Mouse (Mus musculus) embryonic stem cell, embryonic (primary cell): ENCODE measurements at regions not wholly inside any gene's neighbourhood (a gene's known extent, or its start where the extent isn't known, plus 50 kb on each side); places are given as distances from the start of the nearest gene placed in this dataset.

ENCODE experiments used
- CTCF ChIA-PET, 4 experiments: fragments of 300-600 bp in 2 of 4; fragments of 350-600 bp in 2 of 4; sonication (Branson Sonifier 250); formaldehyde crosslinking; loops; one replicate each; lab custom pipeline; 2022; ENCODE audit warnings: inconsistent platforms in 2 of 4; lab: Charles Lee
- POLR2A ChIA-PET, 4 experiments: fragments of 300-600 bp in 2 of 4; fragments of 350-600 bp in 2 of 4; sonication (Branson Sonifier 250); formaldehyde crosslinking; loops; one replicate each; lab custom pipeline; 2022; ENCODE audit warnings: antibody characterized with exemption in 4 of 4, inconsistent platforms in 1 of 4; lab: Charles Lee

- ChIA-PET CTCF (interaction anchor here (0.6 to 0.7 kb wide), 4 partner anchors 15 to 1379 kb away, joined by 3 to 29 read pairs (median 4); no protein-coding TSS in a partner anchor), POLR2A (no interaction called here)
These were observed 143.8 kb downstream of the Psat1 start for GRCm38 (mm10) chr19:15803131-15803889.

GRCm38 (mm10) chr19:15802641-15803040, 144.5 kb downstream of the Psat1 start:
- CTCF ChIA-PET = interaction anchor here (0.6 to 2.0 kb wide), 21 partner anchors 10 to 503 kb away, joined by 3 to 8 read pairs (median 4); partner anchors contain the start of gene Cep78 (in 1 of the 4)

GRCm38 (mm10) chr19:15801811-15802486, 145.2 kb downstream of the Psat1 start:
- CTCF ChIA-PET = interaction anchor here (0.6 to 2.0 kb wide), 45 partner anchors 9 to 1482 kb away, joined by 3 to 10 read pairs (median 4); partner anchors contain the start of gene Cep78 (in 1 of the 4)
- POLR2A ChIA-PET = interaction anchor here in 2 of 4 experiments (0.5 to 1.2 kb wide), 10 partner anchors 9 to 1718 kb away, joined by 3 to 6 read pairs (median 4); no protein-coding TSS in a partner anchor

More at GRCm38 (mm10) chr19:15802641-15803040, 144.5 kb downstream of the Psat1 start:
- POLR2A ChIA-PET = interaction anchor here in 1 of 4 experiments (0.6 to 1.2 kb wide), 2 partner anchors 13 to 1719 kb away, joined by 3 to 4 read pairs; no protein-coding TSS in a partner anchor

DNA sequence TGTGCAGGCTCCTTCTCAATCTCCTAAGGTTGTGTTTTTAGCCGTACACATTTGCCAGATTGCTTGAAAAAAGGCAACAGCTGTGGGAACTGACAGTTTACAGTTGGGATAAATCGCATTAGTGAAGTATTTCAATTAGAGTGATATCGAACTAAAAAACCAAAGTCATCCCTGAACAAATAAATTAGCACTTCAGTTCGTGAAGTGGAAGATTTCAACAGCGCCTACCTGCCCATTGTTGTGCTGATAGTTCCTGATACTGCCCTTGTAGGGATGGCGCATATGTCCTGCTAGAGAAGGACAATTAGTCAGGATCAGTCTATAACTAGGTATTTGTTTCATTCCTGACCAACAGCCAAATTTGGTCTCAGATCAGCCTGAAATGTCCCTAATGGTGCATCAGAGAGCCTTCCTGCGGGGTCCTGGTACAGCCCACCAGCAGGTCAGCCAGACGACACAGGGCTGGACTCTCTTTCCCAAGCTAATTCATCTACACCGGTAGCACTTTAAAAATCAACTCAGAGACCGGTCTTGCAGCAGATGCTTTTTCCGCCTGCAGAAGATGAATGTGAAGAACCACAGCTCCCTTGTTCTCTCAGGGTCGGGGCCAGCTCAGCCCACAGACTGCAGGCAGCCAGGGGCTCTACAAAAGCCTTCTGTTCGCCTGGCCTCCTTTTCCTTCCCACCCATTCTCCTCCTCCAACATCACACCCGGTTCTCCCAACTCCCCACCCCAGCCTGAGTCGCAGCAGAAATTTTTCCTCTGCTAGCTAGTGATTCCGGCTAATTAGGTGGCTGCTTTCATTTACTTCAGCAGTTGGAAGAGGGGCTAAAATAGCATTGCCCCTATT, 146.1 kb downstream of the Psat1 start:
- POLR2A ChIA-PET = interaction anchor here in 1 of 4 experiments (0.6 to 1.2 kb wide), 6 partner anchors 8 to 124 kb away, joined by 3 to 6 read pairs (median 4); no protein-coding TSS in a partner anchor
- CTCF ChIA-PET = interaction anchor here (0.6 to 2.0 kb wide), 39 partner anchors 8 to 1481 kb away, joined by 3 to 10 read pairs (median 3); no protein-coding TSS in a partner anchor

GRCm38 (mm10) chr19:15796466-15796865, 150.7 kb downstream of the Psat1 start:
- ChIA-PET POLR2A (no interaction called here), CTCF (interaction anchor here in 1 of 4 experiments (0.7 kb wide), 1 partner anchor 1102 kb away, joined by 12 read pairs; no protein-coding TSS in a partner anchor)

DNA sequence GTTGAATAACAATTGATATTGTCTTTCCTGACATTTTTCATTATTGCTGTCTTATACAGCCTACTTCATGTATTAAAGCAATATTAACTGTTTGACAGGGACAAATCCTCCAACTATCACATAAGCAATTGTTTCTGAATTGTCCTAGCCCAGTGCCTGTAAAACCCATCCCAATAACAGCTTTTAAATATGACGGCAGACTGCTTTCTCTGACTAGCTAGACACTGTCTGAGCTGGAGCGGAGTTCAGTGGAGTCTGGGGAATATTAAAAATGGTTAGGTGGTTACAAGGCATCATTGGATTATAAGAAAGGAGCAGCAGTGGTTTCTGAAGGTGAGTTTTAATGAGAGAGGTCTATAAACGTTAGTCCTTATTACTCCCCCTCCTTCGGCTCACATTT, 155.2 kb downstream of the Psat1 start:
- POLR2A ChIA-PET = no interaction called here
- CTCF ChIA-PET = interaction anchor here in 2 of 4 experiments (1.3 to 1.8 kb wide), 2 partner anchors 10 kb away, joined by 3 to 8 read pairs; no protein-coding TSS in a partner anchor

- ChIA-PET POLR2A (interaction anchor here in 1 of 4 experiments (0.6 kb wide), 1 partner anchor 296 kb away, joined by 3 read pairs; no protein-coding TSS in a partner anchor), CTCF (interaction anchor here in 2 of 4 experiments (1.3 to 1.8 kb wide), 2 partner anchors 10 to 11 kb away, joined by 3 to 8 read pairs; no protein-coding TSS in a partner anchor)
These were observed 155.7 kb downstream of the Psat1 start for GRCm38 (mm10) chr19:15791264-15791913.

- POLR2A ChIA-PET = interaction anchor here in 1 of 4 experiments (0.6 kb wide), 1 partner anchor 295 kb away, joined by 3 read pairs; no protein-coding TSS in a partner anchor
- CTCF ChIA-PET = interaction anchor here in 1 of 4 experiments (1.3 to 1.9 kb wide), 2 partner anchors 11 kb away, joined by 3 to 5 read pairs; no protein-coding TSS in a partner anchor
These were observed 156.4 kb downstream of the Psat1 start for GRCm38 (mm10) chr19:15790620-15791263.

DNA sequence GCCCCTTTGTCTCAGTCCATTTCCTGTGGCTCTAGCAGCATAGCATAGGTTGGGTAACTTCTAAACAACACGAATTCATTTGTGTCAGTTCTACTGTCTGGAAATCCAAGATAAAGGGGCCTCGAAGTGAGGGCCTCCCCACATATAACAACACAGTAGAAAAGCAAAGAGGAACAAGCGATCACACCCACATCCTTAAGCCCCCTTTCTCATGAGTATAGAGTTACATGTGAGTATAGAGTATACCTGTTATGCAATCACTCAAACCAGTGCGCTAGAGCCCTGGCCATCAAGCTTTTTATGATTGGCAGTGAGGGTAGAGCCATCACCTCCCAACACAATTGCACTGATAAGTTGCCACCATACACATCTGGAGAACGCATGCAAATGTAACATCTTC, 157.4 kb downstream of the Psat1 start:
- ChIA-PET CTCF (interaction anchor here in 2 of 4 experiments (1.2 to 1.9 kb wide), 2 partner anchors 12 kb away, joined by 4 to 5 read pairs; no protein-coding TSS in a partner anchor), POLR2A (interaction anchor here in 1 of 4 experiments (0.5 kb wide), 1 partner anchor 704 kb away, joined by 4 read pairs; no protein-coding TSS in a partner anchor)

GRCm38 (mm10) chr19:15784644-15785043, 162.5 kb downstream of the Psat1 start:
- CTCF ChIA-PET = no interaction called here
- POLR2A ChIA-PET = no interaction called here

- ChIA-PET POLR2A (interaction anchor here in 1 of 4 experiments (1.6 kb wide), 1 partner anchor 16 kb away, joined by 10 read pairs; no protein-coding TSS in a partner anchor), CTCF (no interaction called here)
These were observed 177.5 kb downstream of the Psat1 start for GRCm38 (mm10) chr19:15769651-15770050.

DNA sequence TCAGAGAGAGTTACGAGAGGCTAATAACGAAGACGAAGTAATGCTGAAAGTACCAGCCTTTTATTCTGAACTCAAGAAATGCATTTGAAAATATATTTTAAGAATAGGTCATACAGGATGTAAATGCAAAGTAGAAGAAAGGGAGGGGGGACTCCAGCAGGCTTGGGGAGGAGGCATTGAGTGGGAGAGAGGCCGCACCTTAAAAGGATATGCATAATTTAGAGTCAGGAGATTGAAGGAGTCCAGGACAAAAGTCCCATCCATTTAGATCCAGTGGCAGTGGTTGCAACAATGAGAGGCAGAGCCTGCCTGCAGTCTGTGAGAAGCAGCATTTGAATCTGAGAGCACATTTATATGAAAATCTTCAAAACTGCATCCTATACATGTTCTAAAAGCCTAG, 186.1 kb downstream of the Psat1 start:
- ChIA-PET POLR2A (no interaction called here), CTCF (no interaction called here)

DNA sequence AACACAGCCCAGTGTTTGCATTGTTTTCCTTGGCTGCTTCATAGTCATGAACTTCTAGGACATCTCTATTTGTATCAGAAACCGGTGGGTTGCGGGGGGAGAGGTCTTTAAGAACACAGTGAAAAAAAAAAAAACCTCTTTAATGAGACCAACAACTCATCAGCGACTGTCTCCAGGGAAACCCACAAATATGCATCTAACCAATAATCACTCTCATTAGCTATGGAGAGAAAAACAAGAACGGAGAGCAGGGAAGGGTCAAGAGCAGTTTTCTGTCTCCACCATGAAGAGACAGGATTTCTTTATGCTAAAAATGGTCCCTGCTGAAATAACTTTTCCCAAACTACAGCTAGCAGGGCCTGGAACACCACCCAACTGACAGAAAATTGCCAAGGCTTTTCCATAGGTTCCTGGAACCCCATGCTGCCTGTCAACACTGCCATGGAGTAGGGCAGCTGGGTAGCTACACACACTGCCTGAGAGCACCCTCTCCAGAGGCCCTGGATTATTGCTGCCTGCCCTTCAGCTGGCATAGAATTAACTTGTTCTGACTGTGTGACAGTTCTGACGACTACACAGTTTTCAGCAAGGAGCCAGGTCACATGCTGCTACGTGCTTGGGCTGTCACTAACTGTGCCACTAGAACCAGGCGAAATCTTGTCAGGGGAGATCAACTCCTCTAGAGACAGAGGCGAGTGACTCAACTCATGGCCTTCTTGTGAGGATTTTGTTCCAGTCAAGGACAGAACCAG, 201.9 kb downstream of the Psat1 start:
- CTCF ChIA-PET = no interaction called here
- POLR2A ChIA-PET = no interaction called here

- ChIA-PET POLR2A (no interaction called here), CTCF (no interaction called here)
These were observed 210.9 kb downstream of the Psat1 start for GRCm38 (mm10) chr19:15736200-15736599.

- CTCF ChIA-PET = interaction anchor here in 1 of 4 experiments (0.6 kb wide), 1 partner anchor 180 kb away, joined by 5 read pairs; no protein-coding TSS in a partner anchor
These were observed 220.2 kb downstream of the Psat1 start for GRCm38 (mm10) chr19:15726785-15727406.

More at GRCm38 (mm10) chr19:15726785-15727406, 220.2 kb downstream of the Psat1 start:
- POLR2A ChIA-PET = interaction anchor here in 1 of 4 experiments (0.6 kb wide), 1 partner anchor 277 kb away, joined by 3 read pairs; no protein-coding TSS in a partner anchor
